Mouse (Mus musculus) frontal cortex, adult (tissue): ENCODE data around the gene Tns1.
"Not testable (repeated sequence)": the region's sequence is repeated elsewhere in the genome, so short reads cannot be mapped to it uniquely, and the experiment has no call there.

Experiments used
- ATAC-seq: cut with Nextera tagmentation; 2 replicates; pipeline ENCODE4 v1.9.2; 2017; ENCODE audit warnings: mild to moderate bottlenecking, moderate library complexity, mixed read lengths; ENCODE audit not compliant: low TSS enrichment

Tns1 gene

GRCm38 (mm10) chr1:74124021-74124981 lies at the start of gene Tns1:
Tns1 (minus strand) TSS chr1:74124449.
- ATAC-seq = no peak

GRCm38 (mm10) chr1:74172722-74173121 lies 48.5 kb upstream of the Tns1 start:
- no peak for ATAC-seq

GRCm38 (mm10) chr1:74169721-74170120 lies 45.5 kb upstream of the Tns1 start:
- ATAC-seq = no peak

GRCm38 (mm10) chr1:74167136-74167535 lies 42.9 kb upstream of the Tns1 start:
- no peak for ATAC-seq

GRCm38 (mm10) chr1:74160036-74160435 lies 35.8 kb upstream of the Tns1 start:
- no peak for ATAC-seq

- ATAC-seq = not testable (repeated sequence)
Measured at GRCm38 (mm10) chr1:74159613-74160012, 35.4 kb upstream of the Tns1 start.

- ATAC-seq = no peak
Measured at GRCm38 (mm10) chr1:74156381-74156910, 32.2 kb upstream of the Tns1 start.

GRCm38 (mm10) chr1:74155435-74156012 lies 31.3 kb upstream of the Tns1 start:
- ATAC-seq = no peak

GRCm38 (mm10) chr1:74153461-74154184 lies 29.4 kb upstream of the Tns1 start, which contains the start of gene Cxcr2:
Cxcr2 (plus strand) TSS chr1:74153989.
- no peak for ATAC-seq

- peak; percentile 77 for ATAC-seq
Measured at GRCm38 (mm10) chr1:74151091-74151490, 26.8 kb upstream of the Tns1 start.

- 0 out of 2 replicates have a peak, but pooled peaks have one; percentile 31 for ATAC-seq
Measured at GRCm38 (mm10) chr1:74150101-74150500, 25.9 kb upstream of the Tns1 start.

GRCm38 (mm10) chr1:74149106-74149885 lies 25.0 kb upstream of the Tns1 start:
- ATAC-seq = no peak

- no peak for ATAC-seq
Measured at GRCm38 (mm10) chr1:74141781-74142180, 17.5 kb upstream of the Tns1 start.

- no peak for ATAC-seq
Measured at GRCm38 (mm10) chr1:74139415-74139814, 15.2 kb upstream of the Tns1 start.

- ATAC-seq = no peak
Measured at GRCm38 (mm10) chr1:74135326-74135950, 11.2 kb upstream of the Tns1 start.

GRCm38 (mm10) chr1:74133954-74134353 lies 9.7 kb upstream of the Tns1 start:
- no peak for ATAC-seq

- peak; percentile 90 for ATAC-seq
Measured at GRCm38 (mm10) chr1:74132011-74132410, 7.8 kb upstream of the Tns1 start.

GRCm38 (mm10) chr1:74130883-74131659 lies 6.8 kb upstream of the Tns1 start:
- ATAC-seq = no peak

- ATAC-seq = peak; percentile 74
Measured at GRCm38 (mm10) chr1:74124991-74125552, 823 bp upstream of the Tns1 start, which contains the start of gene Rufy4. Rufy4 (plus strand) TSS chr1:74125541.
